Mouse (Mus musculus): ENCODE data around the gene Nhlh1.

Gene Nhlh1

DNA sequence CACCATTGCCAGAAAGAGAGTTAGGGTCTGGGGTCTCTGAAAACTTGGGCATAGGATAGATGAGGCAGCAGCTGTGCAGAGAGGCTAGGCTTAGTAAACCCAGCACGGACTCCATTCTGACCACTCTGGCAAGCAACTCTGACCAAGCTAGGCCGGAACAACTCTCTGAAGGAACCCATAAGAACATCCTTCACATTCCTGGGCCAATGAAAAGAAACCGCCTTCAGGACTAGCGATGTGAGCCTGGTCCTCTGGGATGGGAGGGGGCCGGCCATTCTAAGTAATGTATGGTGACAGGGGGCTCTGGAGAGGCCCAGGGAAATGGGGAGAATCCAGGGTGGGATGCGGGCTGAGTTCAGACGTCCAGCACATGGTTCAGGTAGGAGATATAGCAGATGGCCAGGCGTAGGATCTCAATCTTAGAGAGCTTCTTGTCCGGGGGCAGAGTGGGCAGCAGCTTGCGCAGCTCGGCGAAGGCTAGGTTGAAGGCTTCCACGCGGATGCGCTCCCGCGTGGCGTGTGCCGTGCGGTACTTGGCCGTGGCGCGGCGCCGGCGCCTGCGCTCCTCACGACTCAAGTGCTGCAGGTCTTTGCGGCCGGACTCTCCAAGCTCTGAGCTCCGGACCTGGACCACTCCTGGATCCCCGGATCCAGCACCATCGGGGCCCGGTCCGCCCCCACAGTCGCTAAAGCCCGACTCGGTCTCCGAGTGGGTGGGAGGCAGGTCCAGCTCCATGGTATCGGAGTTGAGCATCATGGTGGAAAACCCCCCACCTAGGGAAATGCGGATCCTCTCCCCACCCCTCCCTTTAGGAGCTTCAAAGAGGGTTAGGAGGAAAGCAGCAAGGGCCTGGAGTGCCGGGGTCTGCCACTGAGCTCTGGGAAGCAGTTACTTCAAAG lies 3.6 kb downstream of the Nhlh1 start:
- DNase-seq = peak in 1 of 2 experiments; percentile 35

DNA sequence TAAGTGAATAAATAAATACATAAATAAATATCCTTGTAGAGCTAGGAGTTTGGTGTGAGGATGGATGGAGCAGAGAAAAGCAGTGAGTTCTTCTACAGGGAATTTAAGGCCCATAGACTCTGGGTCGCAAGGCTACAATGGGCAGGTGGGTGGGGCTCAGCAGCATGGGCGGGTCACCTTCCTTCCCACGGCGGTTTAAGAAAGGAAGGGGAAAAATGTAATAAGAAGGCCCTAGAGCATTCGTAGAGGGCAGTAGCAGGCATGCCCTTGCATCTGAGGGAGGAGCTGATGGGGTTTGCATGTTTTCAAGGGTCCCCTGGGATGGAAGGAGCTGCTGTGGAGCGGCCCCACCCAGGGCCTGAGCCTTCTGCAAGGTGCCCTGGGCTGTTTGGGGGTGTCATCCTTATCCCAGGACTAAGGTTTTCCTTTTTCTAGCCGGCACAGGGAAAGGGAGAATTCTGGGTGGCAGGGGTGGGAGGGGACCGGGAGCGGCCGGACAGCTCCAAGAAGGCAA lies 4.5 kb downstream of the Nhlh1 start:
- no peak for DNase-seq

DNA sequence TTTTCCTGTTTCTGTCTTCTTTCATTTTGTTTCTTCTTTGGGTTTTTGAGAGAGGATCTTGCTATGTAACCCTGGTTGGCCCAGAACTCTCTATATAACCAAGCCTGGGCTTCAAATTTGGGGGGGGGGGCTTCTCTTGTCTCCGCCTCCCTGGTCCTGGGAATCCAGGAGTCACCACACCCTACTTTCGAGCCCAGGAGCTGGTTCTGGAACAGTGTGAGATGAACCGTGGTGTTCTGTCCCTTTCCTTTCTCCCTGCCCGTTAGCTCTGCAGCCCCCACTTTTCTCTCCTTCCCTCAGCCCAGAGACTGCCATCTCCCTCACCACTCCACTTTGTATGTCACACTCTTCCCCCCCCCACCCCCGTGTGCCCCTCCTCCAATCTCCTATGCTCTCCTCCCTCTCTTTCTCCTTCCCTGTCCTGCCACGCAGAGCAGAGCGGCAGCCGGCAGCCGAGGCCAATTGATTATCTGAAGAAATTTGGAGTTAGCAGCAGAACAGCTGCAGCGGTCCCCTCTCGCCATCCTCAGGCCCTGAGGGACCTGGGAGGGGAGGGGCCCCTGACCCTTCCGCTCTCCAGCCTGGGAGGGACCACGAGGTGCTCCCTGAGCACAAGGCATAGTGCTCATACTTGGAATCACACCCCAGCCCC lies 8.1 kb downstream of the Nhlh1 start:
- DNase-seq = no peak

DNA sequence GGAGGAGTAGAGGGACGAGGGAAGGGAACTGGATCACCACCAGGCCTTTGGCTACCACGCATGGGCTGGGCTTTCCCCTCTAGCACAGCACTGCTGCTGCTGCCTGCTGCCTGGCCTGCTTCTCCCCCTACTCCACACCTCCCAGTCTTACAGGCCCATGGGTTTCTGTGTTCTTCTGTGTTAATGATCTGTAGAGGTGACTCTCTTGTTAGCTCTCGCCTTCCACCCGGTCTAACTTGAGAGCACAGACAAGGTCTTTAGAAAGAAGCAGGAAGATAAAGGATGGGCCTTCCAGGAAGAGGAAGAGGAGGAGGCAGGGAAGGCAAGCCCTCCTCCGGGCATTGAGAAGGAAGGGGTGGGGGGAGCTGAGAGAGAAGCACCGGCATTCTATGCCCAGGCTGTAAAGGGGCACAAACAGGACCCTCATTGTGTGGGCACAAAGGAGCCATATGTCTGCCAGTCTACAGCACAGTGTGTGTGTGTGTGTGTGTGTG lies 9.1 kb downstream of the Nhlh1 start:
- peak in 1 of 2 experiments; percentile 57 for DNase-seq

DNA sequence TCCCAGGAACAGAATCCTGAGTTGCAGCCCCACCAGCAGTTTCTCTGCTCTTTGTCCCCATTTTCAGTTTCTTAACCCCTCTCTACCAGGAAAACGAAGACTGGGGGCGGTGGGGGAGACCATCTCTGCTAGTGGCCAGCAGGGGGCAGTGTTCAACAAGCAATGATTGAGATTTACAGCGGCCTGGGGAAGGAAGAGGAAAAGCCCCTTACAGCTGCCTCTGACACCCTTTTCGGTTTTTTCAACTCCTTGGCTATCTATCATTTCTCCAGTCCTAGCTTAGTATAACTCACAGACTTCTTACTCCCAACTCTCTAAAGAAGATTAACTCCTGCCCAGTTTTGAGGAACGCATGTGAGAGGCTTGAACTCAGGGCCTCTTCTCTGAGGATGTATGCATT lies 10.4 kb downstream of the Nhlh1 start:
- peak; percentile 83 to 85 for DNase-seq

DNA sequence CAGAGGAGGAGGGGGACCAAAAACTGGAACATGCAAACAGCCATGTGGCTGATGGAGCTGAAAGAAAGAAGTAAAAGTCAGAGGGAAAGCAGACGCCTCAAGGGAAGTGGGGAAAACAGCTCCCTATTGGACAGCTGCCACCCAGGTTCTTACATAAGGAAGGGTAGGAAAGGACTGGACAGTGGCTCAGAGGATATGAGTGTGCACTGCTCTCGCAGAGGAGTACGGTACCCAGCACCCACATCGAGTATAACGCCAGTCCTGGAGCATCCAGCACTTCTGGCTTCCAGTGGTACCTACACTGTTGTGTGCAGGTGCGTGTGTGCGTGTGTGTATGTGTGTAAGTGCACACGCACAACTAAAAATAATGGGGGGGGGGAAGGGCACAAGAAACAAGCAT lies 11.0 kb downstream of the Nhlh1 start:
- DNase-seq = no peak

DNA sequence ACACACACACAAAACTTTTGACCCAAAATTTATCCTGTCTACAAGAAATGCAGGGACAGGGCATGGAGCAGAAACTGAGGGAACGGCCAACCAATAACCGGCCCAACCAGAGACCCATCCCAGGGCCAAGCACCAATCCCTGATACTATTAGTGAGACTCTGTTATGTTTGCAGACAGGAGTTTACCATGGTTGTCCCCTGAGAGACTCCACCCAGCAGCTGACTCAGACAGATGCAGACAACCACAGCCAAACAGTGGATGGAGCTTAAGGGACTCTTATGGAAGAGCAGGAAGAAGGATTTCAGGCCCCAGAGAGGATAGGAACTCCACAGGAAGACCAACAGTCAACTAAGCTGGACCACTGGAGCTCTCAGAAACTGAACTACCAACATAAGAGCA lies 27.5 kb downstream of the Nhlh1 start:
- DNase-seq = no peak

DNA sequence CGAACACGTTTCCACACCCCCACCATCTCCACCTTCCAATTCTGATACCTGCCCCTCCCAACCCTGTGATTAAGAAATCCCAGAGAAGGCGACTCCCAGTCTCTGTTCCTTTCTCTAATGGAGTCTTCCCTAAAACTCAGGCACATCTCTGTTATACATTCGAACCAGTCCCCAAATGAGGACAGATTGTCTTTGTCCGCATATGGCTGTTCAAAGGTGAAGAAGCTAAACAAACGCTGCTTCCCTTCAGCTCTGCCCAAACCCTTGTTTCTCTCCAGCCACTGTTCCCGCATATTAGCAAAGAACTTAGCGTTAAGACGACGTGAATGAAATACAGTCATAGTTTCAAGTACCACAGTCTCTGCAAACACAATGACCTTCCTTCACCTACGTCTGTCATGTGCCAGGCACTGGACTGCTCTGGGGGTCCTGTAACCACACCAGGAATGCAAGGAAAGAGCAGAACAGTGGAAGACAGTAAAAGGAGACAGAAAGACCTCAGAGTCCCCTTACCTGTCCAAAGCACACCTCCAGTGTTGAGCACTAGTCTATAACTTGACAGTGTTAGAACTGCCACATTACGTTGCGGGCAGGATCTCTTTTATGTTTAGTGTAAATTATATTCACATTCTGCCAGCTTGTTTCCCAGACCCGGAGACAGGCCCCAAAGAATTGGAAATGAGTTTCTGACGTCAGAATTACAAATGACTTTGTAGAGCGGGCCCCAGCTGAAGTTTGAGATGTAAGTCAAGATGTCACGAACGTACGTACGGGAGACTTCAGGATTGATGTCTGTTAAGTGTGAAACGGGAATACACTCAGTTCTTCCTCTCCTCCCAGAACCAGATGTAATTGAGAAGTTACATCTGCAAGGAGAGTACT lies 28.7 kb downstream of the Nhlh1 start, which contains the start of gene Vangl2:
Gene Vangl2 (minus strand): TSS at position 51 of the 882 bp plus-strand sequence.
- no peak for DNase-seq

DNA sequence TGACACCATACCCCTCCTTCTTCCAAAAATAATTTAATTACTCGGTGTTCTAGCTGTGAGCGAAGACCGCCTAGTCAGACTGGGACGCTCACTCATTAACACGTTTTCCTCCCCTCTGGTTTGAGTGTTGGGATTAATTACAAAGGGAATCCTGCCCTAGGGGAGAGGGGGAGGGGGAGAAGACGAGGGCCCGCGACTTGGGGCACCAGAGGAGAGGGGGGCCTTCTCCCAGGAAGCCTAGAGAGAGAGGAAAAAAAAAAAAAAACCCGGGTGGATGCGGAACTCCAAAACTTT lies 29.6 kb downstream of the Nhlh1 start:
- DNase-seq = no peak

DNA sequence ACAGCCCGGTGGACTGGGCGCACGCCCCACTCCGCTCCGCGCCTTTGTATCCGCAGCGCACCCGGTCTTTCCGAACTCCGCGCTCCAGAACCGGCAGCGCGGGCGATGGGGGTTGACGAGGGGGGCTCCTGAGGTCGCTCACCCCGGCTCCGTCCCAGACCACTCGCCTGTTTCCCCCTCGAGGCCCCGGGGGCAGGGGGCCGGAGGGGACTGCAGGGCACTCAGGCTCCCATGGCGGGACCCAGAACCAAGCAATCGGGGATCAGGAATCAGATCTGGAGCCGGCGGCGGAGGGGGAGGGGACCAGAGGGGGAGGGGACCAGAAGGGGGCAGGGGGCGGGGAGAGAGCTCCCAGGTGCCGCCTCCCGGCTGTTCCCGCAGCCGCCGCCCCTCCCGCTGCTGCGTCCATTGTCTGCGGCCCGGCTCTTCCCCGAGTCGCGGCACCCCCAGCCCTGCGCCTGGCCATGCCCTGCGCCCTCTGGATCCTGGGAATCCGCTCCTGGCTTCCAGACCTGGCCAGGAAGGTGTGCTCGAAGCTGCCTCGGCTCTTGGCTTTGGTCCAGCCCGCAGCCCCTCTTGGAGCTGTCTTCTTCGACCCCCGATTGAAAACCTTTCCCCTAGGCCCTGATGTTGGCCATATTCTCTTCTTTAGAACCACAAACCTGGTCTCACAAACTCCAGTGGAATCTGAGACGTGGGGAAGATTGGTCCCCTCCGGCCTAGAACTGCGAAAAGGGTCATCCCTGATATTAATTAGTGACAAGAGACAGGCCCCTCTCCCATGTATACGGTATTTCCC lies 30.2 kb downstream of the Nhlh1 start:
- peak; percentile 97 for DNase-seq

DNA sequence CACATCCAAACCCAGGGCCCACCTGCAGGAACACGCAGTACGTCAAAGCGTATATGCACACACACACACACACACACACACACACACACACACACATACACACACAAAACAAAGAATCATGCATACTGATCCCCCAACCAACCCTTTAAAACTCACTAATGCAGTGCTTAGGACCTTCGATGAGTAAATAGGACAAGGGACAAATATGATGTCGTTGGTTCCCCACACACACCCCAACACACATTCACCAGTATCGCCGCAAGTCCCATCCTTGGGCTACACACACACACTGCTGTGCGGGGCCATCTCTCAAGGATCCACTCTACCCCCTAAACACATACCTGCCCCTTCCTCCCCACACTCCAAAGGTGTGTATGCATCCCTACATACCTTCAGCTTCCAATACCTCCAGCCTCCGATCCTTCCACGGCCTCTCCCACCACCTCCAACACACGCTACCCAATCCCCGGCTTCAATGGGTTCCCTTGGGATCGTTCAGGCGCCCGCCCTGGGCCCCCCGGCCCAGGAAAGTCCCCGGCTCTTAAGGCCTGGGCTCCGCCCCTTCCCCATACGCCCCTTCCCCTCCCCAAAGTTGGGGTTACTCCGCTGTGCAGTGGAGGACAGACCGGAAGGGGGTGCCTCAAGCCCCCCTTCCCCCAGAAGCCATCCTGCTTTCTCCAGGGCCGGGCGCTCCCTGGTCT lies 31.0 kb downstream of the Nhlh1 start:
- DNase-seq = peak; percentile 60 to 68

DNA sequence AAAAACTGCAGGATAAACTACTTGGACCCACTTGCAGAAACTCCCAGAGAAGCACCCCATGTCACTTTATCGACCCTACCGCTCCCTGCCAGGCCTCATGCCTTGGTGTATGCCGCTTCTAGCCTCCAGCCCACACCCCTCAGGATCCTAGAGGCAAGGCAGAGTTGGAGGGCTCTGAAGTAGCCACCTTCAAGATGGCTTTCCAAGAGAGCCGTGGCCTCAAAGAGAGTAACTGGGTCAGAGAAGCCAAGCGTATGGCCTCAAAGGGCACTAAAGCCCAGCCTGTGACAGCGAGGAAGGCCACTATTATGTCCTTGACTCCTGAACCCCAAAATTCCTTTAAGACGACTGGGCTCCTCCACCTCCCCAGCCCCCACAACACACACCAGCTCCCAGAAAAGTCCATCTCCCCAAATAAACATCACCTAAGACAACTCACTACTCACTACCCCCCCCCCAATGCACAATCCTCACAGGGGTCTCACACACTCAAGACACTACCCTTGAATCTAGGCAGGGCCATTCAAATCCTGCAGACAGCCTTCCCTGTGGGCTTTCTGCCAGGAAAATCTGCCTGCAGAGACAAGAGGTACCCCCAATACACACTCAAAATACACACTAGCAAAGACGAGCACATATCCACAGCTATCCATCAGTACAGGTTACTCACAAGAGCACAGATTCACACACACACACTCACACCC lies 32.0 kb downstream of the Nhlh1 start:
- no peak for DNase-seq

DNA sequence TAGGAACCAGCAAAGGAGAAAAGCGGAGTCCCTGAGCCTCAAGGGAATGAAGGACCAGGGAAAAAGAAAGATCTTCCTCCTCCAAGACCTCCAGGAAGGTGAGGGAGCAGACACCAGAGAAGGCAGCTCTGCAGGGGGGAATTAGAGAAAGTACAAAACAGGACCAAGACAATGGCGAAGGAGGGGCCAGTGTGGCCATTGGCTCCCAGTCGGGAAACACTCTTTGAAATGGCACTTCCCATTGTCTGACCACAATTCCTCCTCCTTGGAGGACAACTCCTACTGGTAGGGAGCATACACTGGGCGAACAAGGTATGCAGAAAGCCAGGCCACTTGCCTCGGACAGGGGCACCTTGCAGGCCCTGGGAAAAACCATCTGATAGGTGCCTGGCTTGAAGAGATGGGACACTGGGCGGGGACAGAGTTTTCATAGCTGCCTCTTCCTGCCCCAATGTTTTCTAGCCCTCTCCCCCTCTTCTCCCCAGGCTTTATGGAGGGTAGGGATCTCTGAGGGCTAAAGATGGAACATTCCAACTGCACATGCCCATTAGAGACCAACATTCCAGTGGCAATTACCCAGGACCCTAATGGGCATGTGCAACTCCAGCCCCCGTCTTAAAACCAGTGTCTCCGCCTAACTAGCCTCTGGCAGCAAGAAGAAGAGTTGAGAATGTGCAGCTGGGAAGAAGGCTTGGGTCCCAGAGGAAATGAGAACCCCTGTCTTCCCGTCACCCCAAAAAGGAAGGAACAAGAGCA lies 33.1 kb downstream of the Nhlh1 start:
- no peak for DNase-seq

DNA sequence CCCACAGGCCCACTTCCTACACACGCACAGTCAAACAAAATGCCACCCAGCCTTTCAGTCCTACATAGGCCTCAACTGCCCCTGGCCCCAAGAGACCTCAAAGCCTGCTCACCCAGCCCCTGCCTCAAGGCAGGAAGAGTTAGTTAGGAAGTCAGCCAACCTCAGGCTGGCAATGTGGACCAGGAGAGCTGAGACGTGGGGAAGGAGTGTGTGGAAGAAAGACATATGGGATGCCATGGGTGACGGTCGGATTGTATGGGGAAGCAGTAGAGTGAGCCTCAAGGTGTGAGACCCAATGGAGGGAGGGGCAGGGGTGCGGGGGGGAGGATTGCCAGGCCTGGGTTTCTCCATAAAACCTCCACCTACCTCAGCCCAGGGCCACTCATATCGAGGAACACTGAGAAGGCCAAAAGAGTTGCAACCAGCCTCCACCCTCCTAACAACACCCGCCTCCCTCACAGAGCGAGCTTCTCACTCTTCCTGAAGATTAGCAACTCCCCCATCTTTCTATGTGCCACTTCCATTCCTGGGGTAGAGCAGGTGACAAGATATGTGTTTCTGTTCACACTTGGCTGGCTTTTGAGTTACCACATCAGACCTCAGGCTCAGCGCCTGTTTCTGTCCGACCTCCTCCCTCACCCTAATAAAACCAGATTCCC lies 37.4 kb downstream of the Nhlh1 start:
- DNase-seq = no peak

DNA sequence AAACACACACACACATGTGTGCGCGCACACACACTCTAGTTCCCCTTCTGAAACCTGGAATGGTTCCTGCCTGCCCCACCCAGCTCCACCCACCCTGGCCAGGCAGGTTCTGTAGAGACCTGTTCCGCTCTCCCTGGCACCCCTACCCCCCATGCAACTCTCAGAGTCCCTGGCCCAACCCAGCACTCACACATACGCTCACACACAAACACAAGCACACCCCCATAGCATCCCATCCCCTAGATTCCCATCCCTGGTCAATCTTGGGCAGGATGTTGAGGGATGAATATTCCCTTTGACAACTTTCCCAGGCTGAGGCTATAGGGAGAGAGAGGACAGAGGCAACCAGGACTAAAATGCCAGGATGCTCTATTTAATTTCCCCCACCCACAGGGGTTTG lies 38.0 kb downstream of the Nhlh1 start:
- no peak for DNase-seq

DNA sequence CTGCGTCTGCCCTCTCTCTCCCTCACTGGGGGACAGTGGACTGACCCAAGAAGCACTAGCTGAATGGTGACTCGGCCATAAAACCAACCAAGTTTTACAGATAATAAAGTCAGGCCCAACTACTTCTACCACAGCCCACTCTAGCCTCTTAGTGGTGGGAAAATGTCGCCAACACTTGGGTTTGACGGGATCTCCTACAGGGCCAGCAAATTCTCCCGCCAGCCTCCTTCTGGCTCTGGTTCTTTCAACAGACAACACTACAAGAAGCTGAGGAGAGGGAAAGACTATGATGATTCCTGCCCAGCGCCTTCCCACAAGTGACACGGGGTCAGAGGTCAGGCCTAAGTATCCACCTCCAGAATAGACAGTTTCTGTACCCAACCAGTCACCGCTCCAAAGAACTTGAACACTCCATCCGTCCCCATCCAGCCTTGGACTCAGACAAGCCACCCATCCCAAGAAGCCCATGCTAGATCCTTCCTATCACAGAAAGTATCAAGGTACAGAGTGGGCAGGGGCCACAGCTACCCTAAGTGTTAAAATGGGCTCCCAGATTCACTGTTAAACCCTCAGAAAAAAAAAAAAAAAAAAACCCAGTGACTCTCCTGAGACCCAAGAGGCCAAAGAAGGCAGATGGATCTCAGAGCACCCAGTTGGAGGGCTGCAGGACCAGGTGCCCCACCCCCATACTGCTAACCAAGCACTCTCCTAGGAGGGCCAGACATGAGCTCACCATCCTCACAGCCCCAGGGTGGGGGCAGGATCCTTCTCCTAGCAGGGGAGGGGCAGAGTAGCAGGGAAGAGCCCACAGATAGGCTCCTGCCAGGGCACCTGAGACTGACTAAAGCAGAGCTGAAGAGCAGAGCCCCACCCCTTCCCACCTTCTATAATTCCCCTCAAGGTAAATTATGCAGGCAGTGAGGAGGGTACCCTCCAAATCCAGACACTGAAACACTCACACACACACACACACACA lies 38.7 kb downstream of the Nhlh1 start:
- no peak for DNase-seq

DNA sequence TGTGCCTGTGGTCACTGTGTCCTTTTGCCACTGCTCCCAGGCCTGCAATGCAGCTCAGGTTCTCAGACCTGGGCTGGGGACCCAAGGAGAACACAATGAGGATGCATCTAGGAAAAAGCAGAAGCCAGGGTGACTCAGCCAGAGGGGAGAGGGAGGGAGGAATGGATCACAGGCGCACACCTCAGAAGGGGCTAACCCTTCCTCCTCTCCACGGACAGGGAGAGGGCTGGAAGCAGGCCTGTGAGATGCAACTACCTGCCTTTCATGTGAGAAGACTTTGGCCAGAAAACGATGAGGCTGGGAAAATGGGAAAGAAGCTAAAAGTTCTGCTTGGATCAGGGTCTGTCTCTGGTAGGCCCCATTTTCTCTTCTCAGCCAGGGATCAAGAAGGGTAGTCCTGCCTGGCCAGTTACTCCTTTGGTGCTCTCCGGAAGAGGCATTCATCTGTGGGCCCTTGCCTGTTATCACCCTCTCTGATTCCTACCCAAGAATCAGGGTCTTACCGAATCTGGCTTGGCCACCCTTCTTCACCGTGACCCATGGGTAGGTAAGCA lies 39.8 kb downstream of the Nhlh1 start:
- no peak for DNase-seq

Measured in kidney, postnatal 4 days (tissue).